Mouse (Mus musculus) small intestine, adult 2 months (tissue): Measurements from ENCODE around the gene Nfib.

Experiments
- CTCF ChIP-seq: fragments of 200-500 bp; IDR thresholded peaks from 2 replicates; pipeline ENCODE4 v1.5.1; 2012; ENCODE audit warnings: low read depth, mild to moderate bottlenecking, control low read depth, inconsistent platforms, low read length, moderate library complexity, mixed read lengths; ENCODE audit not compliant: insufficient replicate concordance, insufficient read length; ENCODE audit errors: extremely low read depth
- POLR2A ChIP-seq: fragments of 200-500 bp; IDR thresholded peaks from 2 replicates; pipeline ENCODE4 v1.6.1; 2012; ENCODE audit warnings: low read depth, mild to moderate bottlenecking, control low read depth, inconsistent platforms, low read length, moderate library complexity

DNA sequence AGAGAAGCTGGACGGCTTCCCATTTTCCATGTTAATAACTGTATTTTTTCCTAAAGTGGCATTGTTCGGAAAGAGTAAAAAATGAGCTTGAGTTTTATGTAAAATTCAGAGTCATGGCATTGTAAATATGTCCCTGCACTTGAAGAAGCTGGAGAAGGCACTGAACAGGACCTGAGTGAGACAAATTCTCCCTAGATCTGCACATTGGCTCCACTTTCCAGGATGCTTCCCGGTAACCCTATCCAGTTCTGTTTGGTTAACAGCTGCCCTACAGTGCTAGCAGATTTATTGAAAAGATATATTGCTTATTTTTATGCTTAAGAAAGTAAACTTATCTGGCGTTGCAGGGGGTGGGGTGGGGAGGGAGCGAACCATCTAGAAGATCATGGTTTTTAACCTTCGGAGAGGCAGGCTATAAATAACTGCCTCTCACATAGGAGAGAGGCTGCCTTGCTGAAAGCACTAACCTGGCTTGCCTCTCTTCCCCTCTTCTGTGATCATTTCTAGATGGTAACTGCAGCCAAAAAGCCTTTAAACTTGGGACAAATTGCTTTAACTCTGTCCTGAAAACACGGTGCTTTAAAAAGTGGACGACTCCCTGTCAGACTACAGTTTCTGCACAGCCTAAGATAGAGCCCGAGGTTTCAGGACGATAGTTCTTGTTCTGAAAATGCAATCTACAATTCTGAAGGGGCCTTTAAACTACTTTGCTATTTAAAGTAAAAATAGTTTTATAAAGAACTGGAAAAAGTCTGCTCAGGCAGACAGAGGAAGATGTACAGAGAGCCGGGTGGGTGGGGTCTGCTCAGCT is 394.4 kb downstream of the Nfib start:
- TF ChIP-seq CTCF = no peak
- TF ChIP-seq POLR2A = no peak
